Mouse (Mus musculus): ENCODE measurements at regions not wholly inside any gene's neighbourhood (a gene's known extent, or its start where the extent isn't known, plus 50 kb on each side); places are given as distances from the start of the nearest gene placed in this dataset.
A peak's percentile ranks its signal among the peaks of the same experiment; 100 is the strongest.

- DNase-seq (ENCODE audit: low read depth, low spot score): no peak
These were observed 377.5 kb downstream of the Lrriq3 start for GRCm38 (mm10) chr3:155470742-155471141.

DNA sequence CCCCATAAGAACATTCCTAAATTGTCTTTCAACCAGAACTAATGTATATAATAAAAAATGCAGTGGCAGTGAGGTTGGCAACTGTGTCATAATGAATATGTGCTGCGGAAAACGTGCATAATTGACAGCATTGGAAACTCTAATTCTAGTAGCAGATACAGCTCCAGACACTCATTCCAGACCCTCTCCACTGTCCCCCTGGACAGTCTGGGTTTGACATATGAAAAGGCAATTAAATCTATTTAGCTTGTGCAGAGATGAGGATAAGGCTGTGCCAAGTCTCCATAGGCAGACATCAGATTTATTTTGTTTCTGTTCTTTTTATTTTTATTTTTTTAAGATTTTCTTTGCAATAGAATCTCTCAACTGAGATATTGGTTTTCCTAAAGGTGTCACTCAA lies 392.3 kb downstream of the Lrriq3 start:
- DNase-seq (ENCODE audit: low read depth, low spot score): no peak

DNA sequence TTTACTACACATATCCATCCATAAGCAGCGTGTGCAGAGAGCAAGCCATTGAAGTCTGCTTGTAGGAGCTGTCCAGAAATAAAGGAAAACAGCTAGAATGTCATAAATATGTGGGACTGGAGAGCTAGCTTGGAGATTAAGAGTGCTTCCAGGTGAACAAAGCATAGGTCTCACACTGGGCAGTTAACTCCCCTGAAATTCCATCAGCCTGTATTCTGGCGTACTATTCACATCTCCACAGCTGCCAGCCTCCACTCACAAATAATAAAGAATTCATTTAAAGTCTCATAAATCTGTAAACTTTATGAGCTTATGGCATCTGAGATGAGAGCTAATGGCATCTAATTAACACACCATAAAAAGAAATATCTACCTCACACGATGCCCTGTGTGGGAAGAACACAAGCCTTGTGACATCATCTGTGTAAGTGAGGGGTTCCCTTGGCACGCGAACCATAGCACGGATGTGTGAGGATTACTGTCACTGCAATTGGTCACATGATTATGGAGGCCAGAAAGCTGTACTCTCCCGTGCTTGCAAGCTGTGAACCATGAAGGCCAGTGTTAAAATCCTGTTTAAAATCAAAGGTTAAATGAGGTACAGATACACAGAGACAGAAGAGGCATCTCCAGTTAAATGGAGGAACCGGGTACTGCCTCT lies 394.8 kb downstream of the Lrriq3 start:
- no peak for DNase-seq (ENCODE audit: low read depth, low spot score)

GRCm38 (mm10) chr3:155490670-155491069 lies 397.4 kb downstream of the Lrriq3 start:
- no peak for DNase-seq (ENCODE audit: low read depth, low spot score)

- DNase-seq (ENCODE audit: low read depth, low spot score): no peak
These were observed 417.1 kb downstream of the Lrriq3 start for GRCm38 (mm10) chr3:155510161-155510857.

DNA sequence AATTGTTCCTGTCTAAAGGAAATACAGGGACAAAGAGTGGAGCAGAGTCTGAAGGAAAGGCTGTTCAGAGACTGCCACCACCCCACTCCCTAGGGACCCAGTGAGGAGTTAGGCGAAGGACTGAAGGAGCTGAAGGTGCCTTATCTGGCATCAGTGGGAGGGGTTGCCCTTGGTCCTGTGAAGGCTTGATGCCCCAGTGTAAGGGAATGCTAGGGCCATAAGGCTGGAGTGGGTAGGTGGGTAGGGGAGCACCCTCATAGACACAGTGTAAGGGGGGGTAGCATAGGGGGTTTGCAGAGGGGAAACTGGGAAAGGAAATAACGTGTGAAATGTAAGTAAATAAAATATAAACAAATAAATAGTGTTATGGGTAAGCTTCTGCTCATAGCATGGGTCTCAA lies 420.7 kb downstream of the Lrriq3 start:
- DNase-seq (ENCODE audit: low read depth, low spot score): no peak

DNA sequence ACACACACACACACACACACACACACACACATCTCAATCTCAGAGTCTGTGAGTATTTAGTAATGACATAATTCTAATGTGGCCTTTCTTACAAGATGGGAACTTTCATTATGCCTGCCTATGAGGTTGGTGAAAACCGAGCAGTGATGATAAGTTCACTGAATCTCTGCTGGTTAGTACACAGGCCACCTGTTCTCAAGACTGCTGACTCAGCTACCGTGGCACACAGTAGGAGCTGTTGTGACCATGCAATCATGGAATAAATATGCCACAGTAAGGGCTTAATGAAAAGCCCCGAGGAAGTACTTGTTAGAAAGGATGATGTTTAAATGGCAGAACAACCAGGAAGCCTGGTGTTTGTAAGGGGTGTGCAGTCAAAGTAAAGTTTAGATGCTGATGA lies 436.1 kb downstream of the Lrriq3 start:
- no peak for DNase-seq (ENCODE audit: low read depth, low spot score)

- peak; percentile 16 for DNase-seq (ENCODE audit: low read depth, low spot score)
These were observed 437.6 kb downstream of the Lrriq3 start for GRCm38 (mm10) chr3:155530811-155531210.

- no peak for DNase-seq (ENCODE audit: low read depth, low spot score)
These were observed 438.8 kb downstream of the Lrriq3 start for GRCm38 (mm10) chr3:155532075-155532474.

- DNase-seq (ENCODE audit: low read depth, low spot score): no peak
These were observed 455.0 kb downstream of the Lrriq3 start for GRCm38 (mm10) chr3:155548204-155548603.

DNA sequence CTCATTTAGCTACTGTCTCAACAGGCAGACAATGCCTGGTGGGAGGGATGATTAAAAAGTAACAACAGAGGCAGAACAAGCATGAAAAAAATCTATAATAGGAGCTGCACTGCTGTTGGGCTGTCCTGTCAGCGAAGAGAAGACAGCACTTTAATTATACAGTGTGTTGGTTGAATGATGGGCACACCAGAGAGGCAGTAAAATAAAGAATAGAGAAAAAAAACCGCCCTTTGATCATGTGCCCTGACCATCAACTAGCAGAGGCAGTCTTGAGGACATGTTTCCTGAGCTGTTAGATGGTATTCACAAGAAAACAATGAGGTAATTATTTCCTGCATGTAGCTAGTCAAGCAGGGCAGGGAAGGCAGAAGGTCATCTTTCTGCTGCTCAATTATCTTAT lies 483.9 kb downstream of the Lrriq3 start:
- no peak for DNase-seq (ENCODE audit: low read depth, low spot score)

DNA sequence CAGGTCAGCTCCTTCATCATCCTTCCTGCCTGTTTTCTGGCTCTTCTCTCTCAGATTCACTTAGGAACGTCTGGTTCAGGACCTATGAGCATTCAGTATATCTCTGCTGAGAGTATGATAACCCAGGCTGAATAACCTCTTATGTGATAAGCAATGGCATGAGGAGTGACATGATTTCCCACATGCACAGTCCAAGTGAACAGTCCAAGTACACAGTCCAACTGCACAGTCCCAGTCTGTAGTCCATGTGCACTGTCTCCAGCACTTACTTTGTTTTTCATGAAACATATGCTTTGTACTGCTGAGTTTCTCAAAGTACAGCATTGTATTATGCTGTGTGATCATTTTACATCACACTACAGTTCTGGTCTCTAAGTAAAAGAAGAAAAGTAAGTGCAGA lies 510.8 kb downstream of the Lrriq3 start:
- no peak for DNase-seq (ENCODE audit: low read depth, low spot score)

All from ZHBTc4 (cell line).